ENCODE assay signal across 10 mouse cellular contexts in the genomic region with DNA sequence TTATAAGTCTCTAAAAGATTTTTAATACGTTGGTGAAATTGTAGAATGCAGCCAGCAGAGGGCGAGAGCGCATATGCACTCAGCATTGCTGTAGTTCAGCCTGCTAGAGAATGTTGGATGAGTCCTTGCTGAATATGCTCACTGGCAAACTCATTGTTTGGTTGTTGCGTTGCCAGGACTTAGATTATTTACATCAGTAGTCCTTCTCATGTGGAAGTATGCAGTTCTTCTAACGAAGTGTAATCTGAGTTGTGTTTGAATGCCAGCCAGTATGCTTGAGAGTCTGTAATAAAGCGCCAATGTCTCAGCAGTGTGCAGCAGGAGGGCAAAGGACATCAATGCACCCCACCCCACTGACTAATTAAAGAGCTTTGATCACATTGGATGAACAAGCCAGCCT.
A peak's percentile ranks its signal among the peaks of the same experiment; 100 is the strongest.
DNase-seq lines count a peak whose midpoint lies in the region; ATAC-seq and TF ChIP-seq lines count a peak whose summit lies in the region.
"Had no signal": no experiment of that assay in that cellular context is flagged by ENCODE, and none has a peak within 500 bp of the region (broad histone marks: within the 10 kb centered on the region; RNA-seq: fewer than 3 reads in every experiment).

No protein-coding gene starts in this region.

- H3K27me3 ChIP-seq in heart, adult 2 months (ENCODE audit: control insufficient read depth, insufficient read depth, low read length), result no peaks in the 10 kb centered on the region
- H3K27me3 ChIP-seq in heart, embryonic 11.5 days (ENCODE audit: control insufficient read depth, insufficient read depth, low read length), result no peaks in the 10 kb centered on the region
- no peaks in the 10 kb centered on the region for H3K27me3 ChIP-seq in forebrain, embryonic 16.5 days (replicated peaks; ENCODE audit: control insufficient read depth, insufficient read depth, low read length)
- no peaks in the 10 kb centered on the region for H3K27me3 ChIP-seq in midbrain, postnatal 0 days (ENCODE audit: insufficient read depth, low read length)
- H3K27me3 ChIP-seq: megakaryocyte, embryonic 14.5 days had no signal

- no peak overlapping the region for H3K9ac ChIP-seq in heart, adult 2 months (ENCODE audit: low read depth, low read length)
- H3K9ac ChIP-seq in heart, embryonic 11.5 days (ENCODE audit: low read depth, low read length), result no peak overlapping the region
- no peak overlapping the region for H3K9ac ChIP-seq in forebrain, embryonic 16.5 days (replicated peaks; ENCODE audit: low read depth, low read length)
- no peak overlapping the region for H3K9ac ChIP-seq in midbrain, postnatal 0 days (replicated peaks; ENCODE audit: low read length, poor library complexity, severe bottlenecking)

- TF ChIP-seq CTCF in heart, adult 2 months (IDR thresholded peaks at IDR 0.05), result peak; percentile 70
- peak; percentile 90 for TF ChIP-seq CTCF in midbrain, postnatal 0 days (IDR thresholded peaks at IDR 0.05)

- no peaks in the 10 kb centered on the region for H3K36me3 ChIP-seq in heart, adult 2 months (ENCODE audit: control insufficient read depth, insufficient read depth, low read length)
- no peaks in the 10 kb centered on the region for H3K36me3 ChIP-seq in heart, embryonic 11.5 days (ENCODE audit: control insufficient read depth, insufficient read depth, low read length)
- no peaks in the 10 kb centered on the region for H3K36me3 ChIP-seq in forebrain, embryonic 16.5 days (ENCODE audit: control insufficient read depth, insufficient read depth)
- H3K36me3 ChIP-seq in midbrain, postnatal 0 days (ENCODE audit: insufficient read depth, low read length), result no peaks in the 10 kb centered on the region
- H3K36me3 ChIP-seq: G1E had no signal

- no peaks in the 10 kb centered on the region for H3K9me3 ChIP-seq in heart, embryonic 11.5 days (replicated peaks; ENCODE audit: control insufficient read depth, low read length)
- H3K9me3 ChIP-seq in forebrain, embryonic 16.5 days (ENCODE audit: control insufficient read depth, low read length), result no peaks in the 10 kb centered on the region
- no peaks in the 10 kb centered on the region for H3K9me3 ChIP-seq in midbrain, postnatal 0 days (ENCODE audit: low read length)
- H3K9me3 ChIP-seq: G1E; megakaryocyte, embryonic 14.5 days had no signal

- H3K79me2 ChIP-seq in heart, adult 2 months (replicated peaks; ENCODE audit: control insufficient read depth, insufficient read depth, low read length), result no peaks in the 10 kb centered on the region

- no peak overlapping the region for H3K27ac ChIP-seq in heart, adult 2 months
- no peak overlapping the region for H3K27ac ChIP-seq in heart, embryonic 11.5 days (ENCODE audit: low read depth, low read length)
- H3K27ac ChIP-seq in forebrain, embryonic 16.5 days (ENCODE audit: low read length), result no peak overlapping the region
- H3K27ac ChIP-seq in midbrain, postnatal 0 days (ENCODE audit: low read depth, low read length), result no peak overlapping the region

- ATAC-seq in heart, embryonic 11.5 days (replicated peaks; ENCODE audit: insufficient number of reproducible peaks, low FRiP score, low TSS enrichment), result no peak
- peak; percentile 97 for ATAC-seq in forebrain, embryonic 16.5 days
- peak; percentile 80; the same call in 1 of the 2 replicates for ATAC-seq in midbrain, postnatal 0 days (ENCODE audit: low FRiP score)

- no peak overlapping the region for H3K4me3 ChIP-seq in heart, adult 2 months
- H3K4me3 ChIP-seq in heart, embryonic 11.5 days (ENCODE audit: low read depth, low read length), result no peak overlapping the region
- H3K4me3 ChIP-seq in forebrain, embryonic 16.5 days (replicated peaks; ENCODE audit: low read length), result no peak overlapping the region
- H3K4me3 ChIP-seq in midbrain, postnatal 0 days (ENCODE audit: low read depth, low read length), result no peak overlapping the region
- H3K4me3 ChIP-seq: megakaryocyte, embryonic 14.5 days had no signal

- DNase-seq in heart, adult 2 months, result peak; percentile 19 to 29
- DNase-seq in cerebellum, adult 11-12 months, result peak; percentile 67
- peak; percentile 33 for DNase-seq in kidney, adult 18-20 months
- DNase-seq in left cerebral cortex, postnatal 25 days (ENCODE audit: low spot score in 2 of 2), result peak; percentile 71 to 81
- peak; percentile 93 for DNase-seq in midbrain, postnatal 0 days (ENCODE audit: low spot score)
- peak; percentile 77 for DNase-seq in testis, postnatal 10 days (ENCODE audit: low spot score)

- H3K4me2 ChIP-seq in heart, embryonic 11.5 days, result no peak overlapping the region
- H3K4me2 ChIP-seq in forebrain, embryonic 16.5 days (ENCODE audit: low read length), result peak overlapping the region; percentile 25
- H3K4me2 ChIP-seq in midbrain, postnatal 0 days (ENCODE audit: low read depth, low read length, poor library complexity, severe bottlenecking), result peak overlapping the region; percentile 22

- intact Hi-C loops in heart, adult 2 months (cut with DNase I), result loop anchor here (2.0 kb wide), 1 partner anchor 1154 kb away; no protein-coding TSS in a partner anchor
- intact Hi-C loops in left cerebral cortex, postnatal 25 days (cut with DNase I), result loop anchor here (2.0 kb wide), 2 partner anchors 438 to 1152 kb away; no protein-coding TSS in a partner anchor

- no peak for TF ChIP-seq POLR2A in heart, adult 2 months (IDR thresholded peaks at IDR 0.05; ENCODE audit: insufficient read depth, low read depth, low read length)

- 0 out of 2 replicates have a peak, but pooled peaks have one; percentile 22 for TF ChIP-seq EP300 in heart, adult 2 months (IDR thresholded peaks at IDR 0.05; ENCODE audit: insufficient read depth, low read depth, low read length)

- no peaks in the 10 kb centered on the region for H3K4me1 ChIP-seq in heart, adult 2 months (ENCODE audit: control insufficient read depth, insufficient read depth, low read length)
- H3K4me1 ChIP-seq in heart, embryonic 11.5 days (ENCODE audit: control insufficient read depth, insufficient read depth, low read length), result no peaks in the 10 kb centered on the region
- H3K4me1 ChIP-seq in forebrain, embryonic 16.5 days (replicated peaks; ENCODE audit: control insufficient read depth, insufficient read depth, low read length), result peaks cover 4% of the 10 kb centered on the region; the same call in 1 of the 2 replicates
- no peaks in the 10 kb centered on the region for H3K4me1 ChIP-seq in midbrain, postnatal 0 days (ENCODE audit: insufficient read depth, low read length)
- H3K4me1 ChIP-seq: megakaryocyte, embryonic 14.5 days had no signal

- 16% methylated on average over 6 of the region's 6 CpGs for WGBS in heart, adult 2 months
- 20% methylated on average over 6 of the region's 6 CpGs for WGBS in heart, embryonic 11.5 days (ENCODE audit: insufficient replicate concordance)
- 2% methylated on average over 6 of the region's 6 CpGs for WGBS in forebrain, embryonic 16.5 days
- 6% methylated on average over 6 of the region's 6 CpGs for WGBS in midbrain, postnatal 0 days

Comparison
In these comparisons a context has a peak if more than half of its experiments do, and no peak if none do; other contexts are left out.
1. DNase-seq: peak in every context shown above with its lines; median percentile 93 in midbrain, postnatal 0 days; 77 in testis, postnatal 10 days; 76 in left cerebral cortex, postnatal 25 days; 67 in cerebellum, adult 11-12 months; 33 in kidney, adult 18-20 months; 24 in heart, adult 2 months.